Mouse (Mus musculus) liver, postnatal 0 days (tissue): ENCODE results near the gene Gosr1.

Source experiments
- CTCF ChIP-seq: sonication (generic); IDR thresholded peaks from 2 replicates; pipeline ENCODE4 v1.5.1; 2016; ENCODE audit warnings: antibody characterized with exemption, low read depth
- EP300 ChIP-seq: IDR thresholded peaks from 2 replicates; pipeline ENCODE4 v1.6.1; 2016; ENCODE audit warnings: antibody characterized with exemption, low read depth, mild to moderate bottlenecking

GRCm38 (mm10) chr11:76685604-76686003 lies 77.8 kb downstream of the Gosr1 start:
- TF ChIP-seq CTCF, result no peak
- no peak for TF ChIP-seq EP300
